Mouse (Mus musculus) E14TG2a.4 (cell line): Measurements from ENCODE around the gene Tmem38a.

Source experiments
- CTCF ChIP-seq: conservative IDR thresholded peaks from 2 replicates; pipeline ENCODE4 v1.5.1; 2014; ENCODE audit warnings: low read length
- NANOG ChIP-seq: IDR thresholded peaks from 2 replicates; pipeline ENCODE4 v1.6.1; 2014; ENCODE audit warnings: borderline replicate concordance, low read length, mixed read lengths

GRCm38 (mm10) chr8:72587806-72588205 lies 16.0 kb downstream of the Tmem38a start:
- TF ChIP-seq CTCF (no peak), NANOG (no peak)
